Mouse (Mus musculus): ENCODE measurements around the gene Itk. TPM values are rescaled to one million over a fixed set of nuclear protein-coding genes. Genes with fewer than 3 reads are reported as not detected.

The Itk gene
- polyA plus RNA-seq, 1 experiment from 2014 or later, result not detected

GRCm38 (mm10) chr11:46289561-46289960, 99.8 kb downstream of the Itk start:
- no peak overlapping the region for H3K4me3 ChIP-seq (ENCODE audit: low read depth, low read length)
- 78% methylated on average over 9 of the region's 9 CpGs for WGBS (ENCODE audit: insufficient replicate concordance)

DNA sequence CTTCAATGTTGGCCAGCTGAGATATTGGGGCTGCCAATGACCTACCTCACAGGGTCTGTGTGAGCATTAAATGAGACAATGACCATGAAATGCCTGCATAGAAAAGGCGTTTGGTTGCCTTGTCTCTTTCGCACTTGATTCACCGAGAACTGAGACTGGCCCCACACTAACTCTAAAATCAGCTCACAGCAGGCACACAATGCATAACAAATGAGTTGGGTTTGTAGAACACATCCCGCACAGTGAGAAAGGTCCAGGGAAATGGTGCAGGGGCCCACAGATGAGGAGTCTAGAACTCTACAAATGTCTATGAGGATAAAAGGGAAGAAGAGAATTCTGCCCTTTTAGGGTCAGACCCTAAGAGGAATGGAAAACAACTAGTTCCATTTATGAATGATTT, 100.3 kb downstream of the Itk start:
- Histone ChIP-seq H3K4me2 (no peak overlapping the region), H3K4me1 (ENCODE audit: control insufficient read depth, insufficient read depth, low read length) (no peaks in the 10 kb centered on the region), H3K4me3 (ENCODE audit: low read depth, low read length) (no peak overlapping the region), H3K36me3 (ENCODE audit: control insufficient read depth, insufficient read depth, low read length) (no peaks in the 10 kb centered on the region), H3K9me3 (replicated peaks; ENCODE audit: control insufficient read depth, low read length) (no peaks in the 10 kb centered on the region), H3K9ac (ENCODE audit: low read depth, low read length) (no peak overlapping the region), H3K27me3 (ENCODE audit: control insufficient read depth, insufficient read depth, low read length) (no peaks in the 10 kb centered on the region), H3K27ac (ENCODE audit: low read depth, low read length) (no peak overlapping the region)
- WGBS (ENCODE audit: insufficient replicate concordance), result 81% methylated on average over 4 of the region's 4 CpGs
- no peak for ATAC-seq (replicated peaks; ENCODE audit: insufficient number of reproducible peaks, low FRiP score, low TSS enrichment)

More at GRCm38 (mm10) chr11:46289561-46289960, 99.8 kb downstream of the Itk start:
- Histone ChIP-seq H3K4me2 (no peak overlapping the region), H3K36me3 (ENCODE audit: control insufficient read depth, insufficient read depth, low read length) (no peaks in the 10 kb centered on the region), H3K27me3 (ENCODE audit: control insufficient read depth, insufficient read depth, low read length) (no peaks in the 10 kb centered on the region), H3K9me3 (replicated peaks; ENCODE audit: control insufficient read depth, low read length) (no peaks in the 10 kb centered on the region), H3K9ac (ENCODE audit: low read depth, low read length) (no peak overlapping the region), H3K4me1 (ENCODE audit: control insufficient read depth, insufficient read depth, low read length) (no peaks in the 10 kb centered on the region), H3K27ac (ENCODE audit: low read depth, low read length) (no peak overlapping the region)
- no peak for ATAC-seq (replicated peaks; ENCODE audit: insufficient number of reproducible peaks, low FRiP score, low TSS enrichment)

DNA sequence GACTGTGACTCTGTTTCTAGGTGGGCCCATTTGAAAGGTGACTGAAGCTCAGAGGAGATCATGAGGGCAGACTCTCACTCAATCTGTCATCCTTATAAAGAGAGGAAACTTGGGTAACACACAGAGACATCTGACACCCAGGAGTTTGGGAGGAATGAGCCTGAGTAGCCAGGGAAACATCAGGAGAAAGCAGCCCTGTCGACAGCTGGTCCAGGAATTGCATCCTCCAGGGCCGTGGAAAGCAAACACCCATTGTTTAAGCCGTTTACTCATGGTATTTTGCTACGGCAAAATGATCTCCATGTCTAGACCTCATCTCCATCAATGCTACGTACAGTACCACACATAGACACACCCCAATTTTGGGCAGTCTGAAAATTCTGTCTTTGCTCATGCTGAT, 101.2 kb downstream of the Itk start:
- Histone ChIP-seq H3K9me3 (replicated peaks; ENCODE audit: control insufficient read depth, low read length) (no peaks in the 10 kb centered on the region), H3K4me2 (no peak overlapping the region), H3K27me3 (ENCODE audit: control insufficient read depth, insufficient read depth, low read length) (no peaks in the 10 kb centered on the region), H3K36me3 (ENCODE audit: control insufficient read depth, insufficient read depth, low read length) (no peaks in the 10 kb centered on the region), H3K9ac (ENCODE audit: low read depth, low read length) (no peak overlapping the region), H3K4me1 (ENCODE audit: control insufficient read depth, insufficient read depth, low read length) (no peaks in the 10 kb centered on the region), H3K27ac (ENCODE audit: low read depth, low read length) (no peak overlapping the region), H3K4me3 (ENCODE audit: low read depth, low read length) (no peak overlapping the region)
- 55% methylated on average over 5 of the region's 5 CpGs for WGBS (ENCODE audit: insufficient replicate concordance)
- no peak for ATAC-seq (replicated peaks; ENCODE audit: insufficient number of reproducible peaks, low FRiP score, low TSS enrichment)

GRCm38 (mm10) chr11:46286803-46287202, 102.5 kb downstream of the Itk start:
- Histone ChIP-seq H3K4me2 (no peak overlapping the region), H3K4me3 (ENCODE audit: low read depth, low read length) (no peak overlapping the region), H3K9me3 (replicated peaks; ENCODE audit: control insufficient read depth, low read length) (no peaks in the 10 kb centered on the region), H3K9ac (ENCODE audit: low read depth, low read length) (no peak overlapping the region), H3K27ac (ENCODE audit: low read depth, low read length) (no peak overlapping the region), H3K4me1 (ENCODE audit: control insufficient read depth, insufficient read depth, low read length) (no peaks in the 10 kb centered on the region), H3K27me3 (ENCODE audit: control insufficient read depth, insufficient read depth, low read length) (no peaks in the 10 kb centered on the region), H3K36me3 (ENCODE audit: control insufficient read depth, insufficient read depth, low read length) (no peaks in the 10 kb centered on the region)
- WGBS (ENCODE audit: insufficient replicate concordance), result 63% methylated on average over 6 of the region's 6 CpGs
- ATAC-seq (replicated peaks; ENCODE audit: insufficient number of reproducible peaks, low FRiP score, low TSS enrichment), result no peak

DNA sequence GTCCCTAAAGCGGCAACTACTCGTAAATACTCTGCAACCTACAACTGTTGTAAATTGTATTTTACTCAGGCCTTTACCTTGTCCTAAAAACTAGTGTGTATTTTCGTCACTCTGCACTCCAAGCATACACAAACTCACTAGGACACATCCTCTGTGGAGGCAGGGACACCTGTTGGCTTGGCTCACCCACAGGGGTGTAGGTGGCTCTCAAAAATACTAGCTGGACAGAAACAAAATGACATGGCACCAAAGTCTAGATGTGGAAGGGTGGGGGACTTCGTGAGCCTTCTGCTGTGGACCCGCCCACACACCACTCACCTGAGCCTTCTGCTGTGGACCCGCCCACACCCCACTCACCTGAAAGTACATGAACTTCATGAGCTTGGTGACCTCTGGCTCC, 105.5 kb downstream of the Itk start:
- H3K4me2 ChIP-seq, result no peak overlapping the region
- H3K9me3 ChIP-seq (replicated peaks; ENCODE audit: control insufficient read depth, low read length), result no peaks in the 10 kb centered on the region
- H3K9ac ChIP-seq (ENCODE audit: low read depth, low read length), result no peak overlapping the region
- no peaks in the 10 kb centered on the region for H3K4me1 ChIP-seq (ENCODE audit: control insufficient read depth, insufficient read depth, low read length)
- ATAC-seq (replicated peaks; ENCODE audit: insufficient number of reproducible peaks, low FRiP score, low TSS enrichment), result no peak
- WGBS (ENCODE audit: insufficient replicate concordance), result 85% methylated on average over 6 of the region's 6 CpGs
- no peak overlapping the region for H3K27ac ChIP-seq (ENCODE audit: low read depth, low read length)
- no peaks in the 10 kb centered on the region for H3K36me3 ChIP-seq (ENCODE audit: control insufficient read depth, insufficient read depth, low read length)
- H3K27me3 ChIP-seq (ENCODE audit: control insufficient read depth, insufficient read depth, low read length), result no peaks in the 10 kb centered on the region
- H3K4me3 ChIP-seq (ENCODE audit: low read depth, low read length), result no peak overlapping the region

DNA sequence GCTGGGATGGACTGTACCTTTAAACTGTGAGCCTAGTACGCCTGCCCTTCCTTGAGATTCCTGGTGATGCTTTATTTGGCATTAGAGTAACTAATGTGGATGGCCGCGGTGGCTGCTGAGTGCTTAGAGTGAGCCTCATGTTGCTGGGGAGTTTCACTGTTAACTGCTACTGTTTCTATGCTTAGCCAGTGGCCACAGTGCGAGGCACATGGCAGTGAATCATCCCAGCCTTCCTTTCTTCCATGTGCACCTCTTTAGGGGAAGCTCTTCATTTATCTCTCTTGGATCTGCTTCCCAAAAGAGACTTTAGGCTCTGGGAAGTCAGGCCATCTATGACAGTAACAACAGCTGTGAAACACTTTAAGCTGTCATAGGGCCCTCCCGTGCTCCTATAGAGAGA, 106.7 kb downstream of the Itk start:
- no peak overlapping the region for H3K4me2 ChIP-seq
- H3K9ac ChIP-seq (ENCODE audit: low read depth, low read length), result no peak overlapping the region
- H3K36me3 ChIP-seq (ENCODE audit: control insufficient read depth, insufficient read depth, low read length), result no peaks in the 10 kb centered on the region
- H3K27me3 ChIP-seq (ENCODE audit: control insufficient read depth, insufficient read depth, low read length), result no peaks in the 10 kb centered on the region
- H3K27ac ChIP-seq (ENCODE audit: low read depth, low read length), result no peak overlapping the region
- 88% methylated on average over 5 of the region's 5 CpGs for WGBS (ENCODE audit: insufficient replicate concordance)
- no peak for ATAC-seq (replicated peaks; ENCODE audit: insufficient number of reproducible peaks, low FRiP score, low TSS enrichment)
- no peaks in the 10 kb centered on the region for H3K9me3 ChIP-seq (replicated peaks; ENCODE audit: control insufficient read depth, low read length)
- H3K4me1 ChIP-seq (ENCODE audit: control insufficient read depth, insufficient read depth, low read length), result no peaks in the 10 kb centered on the region
- no peak overlapping the region for H3K4me3 ChIP-seq (ENCODE audit: low read depth, low read length)

DNA sequence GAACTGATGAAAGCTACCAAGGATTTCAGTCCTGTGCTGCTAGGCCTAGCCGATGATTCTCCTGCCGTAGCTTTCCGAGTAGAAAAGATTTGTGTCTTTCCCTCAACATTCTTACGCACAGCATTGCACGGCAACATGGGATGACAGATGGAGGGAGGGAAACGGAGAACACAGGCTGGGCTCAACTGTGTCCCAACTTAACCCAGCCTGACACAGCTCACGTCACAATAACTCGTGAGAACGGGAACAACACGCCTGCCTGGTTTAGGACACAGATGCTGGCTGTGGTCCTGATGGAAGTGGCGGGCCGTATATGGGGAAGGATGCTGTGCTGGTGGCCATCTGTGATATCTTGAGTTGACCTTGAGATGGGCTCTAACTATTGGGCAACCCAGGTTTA, 110.6 kb downstream of the Itk start:
- Histone ChIP-seq H3K36me3 (ENCODE audit: control insufficient read depth, insufficient read depth, low read length) (no peaks in the 10 kb centered on the region), H3K4me1 (ENCODE audit: control insufficient read depth, insufficient read depth, low read length) (no peaks in the 10 kb centered on the region), H3K9ac (ENCODE audit: low read depth, low read length) (no peak overlapping the region), H3K9me3 (replicated peaks; ENCODE audit: control insufficient read depth, low read length) (no peaks in the 10 kb centered on the region), H3K27ac (ENCODE audit: low read depth, low read length) (no peak overlapping the region), H3K27me3 (ENCODE audit: control insufficient read depth, insufficient read depth, low read length) (no peaks in the 10 kb centered on the region), H3K4me3 (ENCODE audit: low read depth, low read length) (no peak overlapping the region), H3K4me2 (no peak overlapping the region)
- ATAC-seq (replicated peaks; ENCODE audit: insufficient number of reproducible peaks, low FRiP score, low TSS enrichment), result no peak
- WGBS (ENCODE audit: insufficient replicate concordance), result 86% methylated on average over 12 of the region's 12 CpGs

DNA sequence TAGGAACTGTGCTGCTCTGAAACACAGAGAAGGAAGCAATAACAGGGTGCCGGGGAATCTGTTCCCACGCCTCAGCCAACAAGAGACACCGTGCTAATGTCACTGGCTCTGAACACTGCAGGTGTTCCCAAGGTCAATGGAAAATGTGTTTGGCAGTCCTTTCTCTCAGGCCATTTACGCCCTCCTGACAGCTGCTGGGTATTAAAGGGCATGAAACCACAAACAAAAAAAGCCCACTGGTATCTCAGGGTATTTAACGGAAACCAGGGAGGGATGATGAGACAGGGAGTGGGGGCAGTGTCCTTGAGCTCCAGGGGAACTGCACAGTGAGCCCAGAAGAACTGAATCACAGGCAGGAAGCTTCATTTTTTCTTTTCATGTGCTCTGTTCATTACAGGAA, 111.2 kb downstream of the Itk start:
- Histone ChIP-seq H3K27ac (ENCODE audit: low read depth, low read length) (no peak overlapping the region), H3K4me2 (no peak overlapping the region), H3K36me3 (ENCODE audit: control insufficient read depth, insufficient read depth, low read length) (no peaks in the 10 kb centered on the region), H3K9me3 (replicated peaks; ENCODE audit: control insufficient read depth, low read length) (no peaks in the 10 kb centered on the region), H3K9ac (ENCODE audit: low read depth, low read length) (no peak overlapping the region), H3K4me1 (ENCODE audit: control insufficient read depth, insufficient read depth, low read length) (no peaks in the 10 kb centered on the region), H3K27me3 (ENCODE audit: control insufficient read depth, insufficient read depth, low read length) (no peaks in the 10 kb centered on the region), H3K4me3 (ENCODE audit: low read depth, low read length) (no peak overlapping the region)
- no peak for ATAC-seq (replicated peaks; ENCODE audit: insufficient number of reproducible peaks, low FRiP score, low TSS enrichment)
- WGBS (ENCODE audit: insufficient replicate concordance), result 68% methylated on average over 5 of the region's 5 CpGs

DNA sequence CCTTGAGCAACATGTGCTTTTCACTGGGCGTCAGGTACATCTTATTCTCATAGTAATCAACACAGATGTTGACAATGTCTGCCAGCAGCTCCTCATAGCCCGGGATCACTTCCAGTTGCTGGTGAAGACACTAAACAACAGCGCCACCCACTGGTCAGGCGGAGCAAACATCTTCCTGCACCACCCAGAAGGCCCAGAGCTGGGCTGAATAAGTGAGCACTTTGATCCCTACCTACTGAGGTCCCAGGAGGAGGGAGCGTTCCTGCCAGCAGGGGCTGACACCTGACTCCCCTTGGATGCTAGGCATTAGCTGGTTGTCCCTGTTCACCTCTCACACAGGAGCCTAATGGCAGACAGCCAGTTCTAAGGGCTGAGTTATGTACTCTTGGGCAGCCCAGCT, 112.5 kb downstream of the Itk start:
- H3K4me3 ChIP-seq (ENCODE audit: low read depth, low read length), result no peak overlapping the region
- 29% methylated on average over 5 of the region's 5 CpGs for WGBS (ENCODE audit: insufficient replicate concordance)
- H3K4me2 ChIP-seq, result no peak overlapping the region
- no peaks in the 10 kb centered on the region for H3K4me1 ChIP-seq (ENCODE audit: control insufficient read depth, insufficient read depth, low read length)
- ATAC-seq (replicated peaks; ENCODE audit: insufficient number of reproducible peaks, low FRiP score, low TSS enrichment), result no peak
- H3K27me3 ChIP-seq (ENCODE audit: control insufficient read depth, insufficient read depth, low read length), result no peaks in the 10 kb centered on the region
- H3K9me3 ChIP-seq (replicated peaks; ENCODE audit: control insufficient read depth, low read length), result no peaks in the 10 kb centered on the region
- no peak overlapping the region for H3K27ac ChIP-seq (ENCODE audit: low read depth, low read length)
- H3K9ac ChIP-seq (ENCODE audit: low read depth, low read length), result no peak overlapping the region
- H3K36me3 ChIP-seq (ENCODE audit: control insufficient read depth, insufficient read depth, low read length), result no peaks in the 10 kb centered on the region
